Mouse (Mus musculus): ENCODE data around the gene Iba57.

Iba57 gene

GRCm38 (mm10) chr11:59134373-59134997 is 29.1 kb downstream of the Iba57 start:
- no peak for DNase-seq (ENCODE audit: low read depth, low spot score)

GRCm38 (mm10) chr11:59132065-59132464 is 31.5 kb downstream of the Iba57 start:
- DNase-seq (ENCODE audit: low read depth, low spot score): no peak

GRCm38 (mm10) chr11:59131348-59131919 is 32.1 kb downstream of the Iba57 start:
- no peak for DNase-seq (ENCODE audit: low read depth, low spot score)

GRCm38 (mm10) chr11:59130782-59131181 is 32.8 kb downstream of the Iba57 start:
- DNase-seq (ENCODE audit: low read depth, low spot score): no peak

- no peak for DNase-seq (ENCODE audit: low read depth, low spot score)
Measured at GRCm38 (mm10) chr11:59105945-59106344, 57.6 kb downstream of the Iba57 start.

Data from WW6 (cell line).